Mouse (Mus musculus): ENCODE measurements around the gene Tbc1d13. TPM values are rescaled to one million over a fixed set of nuclear protein-coding genes. Genes with fewer than 3 reads are reported as not detected.

Gene Tbc1d13
- polyA plus RNA-seq, 1 experiment from 2014 or later: 16.8 TPM

GRCm38 (mm10) chr2:30094208-30094588, 39.3 kb upstream of the Tbc1d13 start:
- DNase-seq (ENCODE audit: low spot score) (peak; percentile 44), ATAC-seq (ENCODE audit: insufficient number of reproducible peaks, low FRiP score, low TSS enrichment, low read depth) (no peak)
- H3K4me2 ChIP-seq (ENCODE audit: low read depth, severe bottlenecking): peak overlapping the region; percentile 62
- peaks cover 6% of the 10 kb centered on the region; the same call in 1 of the 2 replicates for H3K36me3 ChIP-seq (ENCODE audit: control insufficient read depth, insufficient read depth, low read length)
- H3K27me3 ChIP-seq (ENCODE audit: control insufficient read depth, insufficient read depth, low read length): no peaks in the 10 kb centered on the region
- H3K4me1 ChIP-seq (ENCODE audit: control insufficient read depth, insufficient read depth, low read length): 0 out of 2 replicates have a peak, but pooled peaks cover 3% of the 10 kb centered on the region
- peak overlapping the region; percentile 52 for H3K4me3 ChIP-seq (ENCODE audit: low read depth, low read length)
- no peaks in the 10 kb centered on the region for H3K9me3 ChIP-seq (ENCODE audit: control insufficient read depth, low read length)
- H3K9ac ChIP-seq (ENCODE audit: low read length): peak overlapping the region; percentile 24; the same call in 1 of the 2 replicates
- WGBS: 3% methylated on average over 13 of the region's 13 CpGs
- no peak overlapping the region for H3K27ac ChIP-seq (replicated peaks; ENCODE audit: low read depth, low read length)

GRCm38 (mm10) chr2:30095882-30096527, 37.5 kb upstream of the Tbc1d13 start:
- Histone ChIP-seq H3K9me3 (ENCODE audit: control insufficient read depth, low read length) (no peaks in the 10 kb centered on the region), H3K9ac (ENCODE audit: low read length) (no peak overlapping the region), H3K27me3 (ENCODE audit: control insufficient read depth, insufficient read depth, low read length) (no peaks in the 10 kb centered on the region), H3K4me2 (ENCODE audit: low read depth, severe bottlenecking) (no peak overlapping the region), H3K4me3 (ENCODE audit: low read depth, low read length) (no peak overlapping the region), H3K4me1 (ENCODE audit: control insufficient read depth, insufficient read depth, low read length) (0 out of 2 replicates have a peak, but pooled peaks cover 3% of the 10 kb centered on the region), H3K36me3 (ENCODE audit: control insufficient read depth, insufficient read depth, low read length) (peaks cover 6% of the 10 kb centered on the region; the same call in 1 of the 2 replicates), H3K27ac (replicated peaks; ENCODE audit: low read depth, low read length) (no peak overlapping the region)
- 73% methylated on average over 2 of the region's 2 CpGs for WGBS
- ATAC-seq (ENCODE audit: insufficient number of reproducible peaks, low FRiP score, low TSS enrichment, low read depth) (no peak), DNase-seq (ENCODE audit: low spot score) (peak; percentile 64)

GRCm38 (mm10) chr2:30100214-30100613, 33.3 kb upstream of the Tbc1d13 start:
- WGBS: 72% methylated on average over 4 of the region's 4 CpGs
- H3K4me2 ChIP-seq (ENCODE audit: low read depth, severe bottlenecking): no peak overlapping the region
- no peaks in the 10 kb centered on the region for H3K9me3 ChIP-seq (ENCODE audit: control insufficient read depth, low read length)
- H3K4me1 ChIP-seq (ENCODE audit: control insufficient read depth, insufficient read depth, low read length): no peaks in the 10 kb centered on the region
- H3K36me3 ChIP-seq (ENCODE audit: control insufficient read depth, insufficient read depth, low read length): peaks cover 12% of the 10 kb centered on the region; the same call in 1 of the 2 replicates
- H3K9ac ChIP-seq (ENCODE audit: low read length): no peak overlapping the region
- no peak overlapping the region for H3K4me3 ChIP-seq (ENCODE audit: low read depth, low read length)
- no peak overlapping the region for H3K27ac ChIP-seq (replicated peaks; ENCODE audit: low read depth, low read length)
- no peaks in the 10 kb centered on the region for H3K27me3 ChIP-seq (ENCODE audit: control insufficient read depth, insufficient read depth, low read length)
- no peak for DNase-seq (ENCODE audit: low spot score)
- ATAC-seq (ENCODE audit: insufficient number of reproducible peaks, low FRiP score, low TSS enrichment, low read depth): no peak

GRCm38 (mm10) chr2:30106364-30106763, 27.2 kb upstream of the Tbc1d13 start:
- Histone ChIP-seq H3K4me1 (ENCODE audit: control insufficient read depth, insufficient read depth, low read length) (no peaks in the 10 kb centered on the region), H3K36me3 (ENCODE audit: control insufficient read depth, insufficient read depth, low read length) (peaks cover 9% of the 10 kb centered on the region), H3K4me3 (ENCODE audit: low read depth, low read length) (no peak overlapping the region), H3K9me3 (ENCODE audit: control insufficient read depth, low read length) (no peaks in the 10 kb centered on the region), H3K9ac (ENCODE audit: low read length) (no peak overlapping the region), H3K4me2 (ENCODE audit: low read depth, severe bottlenecking) (no peak overlapping the region), H3K27me3 (ENCODE audit: control insufficient read depth, insufficient read depth, low read length) (no peaks in the 10 kb centered on the region), H3K27ac (replicated peaks; ENCODE audit: low read depth, low read length) (no peak overlapping the region; the same call in 1 of the 2 replicates)
- DNase-seq (ENCODE audit: low spot score): peak; percentile 67
- no peak for ATAC-seq (ENCODE audit: insufficient number of reproducible peaks, low FRiP score, low TSS enrichment, low read depth)

GRCm38 (mm10) chr2:30107646-30108045, 25.9 kb upstream of the Tbc1d13 start:
- Histone ChIP-seq H3K27ac (replicated peaks; ENCODE audit: low read depth, low read length) (no peak overlapping the region), H3K9me3 (ENCODE audit: control insufficient read depth, low read length) (no peaks in the 10 kb centered on the region), H3K4me1 (ENCODE audit: control insufficient read depth, insufficient read depth, low read length) (no peaks in the 10 kb centered on the region), H3K4me3 (ENCODE audit: low read depth, low read length) (no peak overlapping the region), H3K27me3 (ENCODE audit: control insufficient read depth, insufficient read depth, low read length) (no peaks in the 10 kb centered on the region), H3K36me3 (ENCODE audit: control insufficient read depth, insufficient read depth, low read length) (peaks cover 10% of the 10 kb centered on the region), H3K4me2 (ENCODE audit: low read depth, severe bottlenecking) (no peak overlapping the region), H3K9ac (ENCODE audit: low read length) (no peak overlapping the region)
- no peak for DNase-seq (ENCODE audit: low spot score)
- WGBS: 89% methylated on average over 5 of the region's 5 CpGs
- ATAC-seq (ENCODE audit: insufficient number of reproducible peaks, low FRiP score, low TSS enrichment, low read depth): no peak

GRCm38 (mm10) chr2:30108260-30108659, 25.3 kb upstream of the Tbc1d13 start:
- no peak for ATAC-seq (ENCODE audit: insufficient number of reproducible peaks, low FRiP score, low TSS enrichment, low read depth)
- 91% methylated on average over 4 of the region's 4 CpGs for WGBS
- H3K27ac ChIP-seq (replicated peaks; ENCODE audit: low read depth, low read length): no peak overlapping the region
- H3K4me1 ChIP-seq (ENCODE audit: control insufficient read depth, insufficient read depth, low read length): no peaks in the 10 kb centered on the region
- no peak for DNase-seq (ENCODE audit: low spot score)
- H3K4me3 ChIP-seq (ENCODE audit: low read depth, low read length): no peak overlapping the region
- H3K36me3 ChIP-seq (ENCODE audit: control insufficient read depth, insufficient read depth, low read length): peaks cover 10% of the 10 kb centered on the region
- no peaks in the 10 kb centered on the region for H3K27me3 ChIP-seq (ENCODE audit: control insufficient read depth, insufficient read depth, low read length)
- H3K4me2 ChIP-seq (ENCODE audit: low read depth, severe bottlenecking): no peak overlapping the region
- H3K9ac ChIP-seq (ENCODE audit: low read length): no peak overlapping the region
- H3K9me3 ChIP-seq (ENCODE audit: control insufficient read depth, low read length): no peaks in the 10 kb centered on the region

GRCm38 (mm10) chr2:30111500-30111899, 22.0 kb upstream of the Tbc1d13 start:
- Histone ChIP-seq H3K27me3 (ENCODE audit: control insufficient read depth, insufficient read depth, low read length) (no peaks in the 10 kb centered on the region), H3K9ac (ENCODE audit: low read length) (no peak overlapping the region), H3K4me1 (ENCODE audit: control insufficient read depth, insufficient read depth, low read length) (no peaks in the 10 kb centered on the region), H3K27ac (replicated peaks; ENCODE audit: low read depth, low read length) (no peak overlapping the region), H3K36me3 (ENCODE audit: control insufficient read depth, insufficient read depth, low read length) (peaks cover 10% of the 10 kb centered on the region), H3K9me3 (ENCODE audit: control insufficient read depth, low read length) (no peaks in the 10 kb centered on the region), H3K4me3 (ENCODE audit: low read depth, low read length) (no peak overlapping the region), H3K4me2 (ENCODE audit: low read depth, severe bottlenecking) (no peak overlapping the region)
- 97% methylated on average over 2 of the region's 2 CpGs for WGBS
- ATAC-seq (ENCODE audit: insufficient number of reproducible peaks, low FRiP score, low TSS enrichment, low read depth) (no peak), DNase-seq (ENCODE audit: low spot score) (no peak)

GRCm38 (mm10) chr2:30112564-30112963, 21.0 kb upstream of the Tbc1d13 start:
- no peaks in the 10 kb centered on the region for H3K27me3 ChIP-seq (ENCODE audit: control insufficient read depth, insufficient read depth, low read length)
- no peak overlapping the region for H3K9ac ChIP-seq (ENCODE audit: low read length)
- peaks cover 10% of the 10 kb centered on the region for H3K36me3 ChIP-seq (ENCODE audit: control insufficient read depth, insufficient read depth, low read length)
- ATAC-seq (ENCODE audit: insufficient number of reproducible peaks, low FRiP score, low TSS enrichment, low read depth): no peak
- no peaks in the 10 kb centered on the region for H3K9me3 ChIP-seq (ENCODE audit: control insufficient read depth, low read length)
- H3K27ac ChIP-seq (replicated peaks; ENCODE audit: low read depth, low read length): no peak overlapping the region
- H3K4me3 ChIP-seq (ENCODE audit: low read depth, low read length): no peak overlapping the region
- DNase-seq (ENCODE audit: low spot score): no peak
- no peak overlapping the region for H3K4me2 ChIP-seq (ENCODE audit: low read depth, severe bottlenecking)
- H3K4me1 ChIP-seq (ENCODE audit: control insufficient read depth, insufficient read depth, low read length): no peaks in the 10 kb centered on the region
- 92% methylated on average over 5 of the region's 5 CpGs for WGBS

- Histone ChIP-seq H3K27me3 (ENCODE audit: control insufficient read depth, insufficient read depth, low read length) (no peaks in the 10 kb centered on the region), H3K36me3 (ENCODE audit: control insufficient read depth, insufficient read depth, low read length) (no peaks in the 10 kb centered on the region), H3K9me3 (ENCODE audit: control insufficient read depth, low read length) (no peaks in the 10 kb centered on the region), H3K9ac (ENCODE audit: low read length) (no peak overlapping the region), H3K4me2 (ENCODE audit: low read depth, severe bottlenecking) (no peak overlapping the region), H3K27ac (replicated peaks; ENCODE audit: low read depth, low read length) (no peak overlapping the region), H3K4me1 (ENCODE audit: control insufficient read depth, insufficient read depth, low read length) (peaks cover 6% of the 10 kb centered on the region), H3K4me3 (ENCODE audit: low read depth, low read length) (no peak overlapping the region)
- 31% methylated on average over 6 of the region's 6 CpGs for WGBS
- ATAC-seq (ENCODE audit: insufficient number of reproducible peaks, low FRiP score, low TSS enrichment, low read depth) (no peak), DNase-seq (ENCODE audit: low spot score) (no peak)
Measured at GRCm38 (mm10) chr2:30119641-30120051, 13.9 kb upstream of the Tbc1d13 start.

All from limb, embryonic 11.5 days (tissue).